Mouse (Mus musculus) forebrain, embryonic 10.5 days (tissue): ENCODE measurements around the gene Inpp5a. TPM values are rescaled to one million over a fixed set of nuclear protein-coding genes. Genes with fewer than 3 reads are reported as not detected.
A peak's percentile ranks its signal among the peaks of the same experiment; 100 is the strongest.

ENCODE experiments used
- DNase-seq: peaks from one replicate; pipeline ENCODE4 v3.0.0-alpha.2; 2017; ENCODE audit warnings: low spot score; ENCODE audit errors: extremely low spot score
- H3K27ac ChIP-seq: fragments of 300-500 bp; sonication (generic); 2 replicates; pipeline ENCODE4 v1.5.1; 2016; ENCODE audit warnings: mild to moderate bottlenecking
- H3K27me3 ChIP-seq: fragments of 300-500 bp; sonication (generic); 2 replicates; pipeline ENCODE4 v1.6.1; 2016; ENCODE audit warnings: mild to moderate bottlenecking; ENCODE audit not compliant: poor library complexity, severe bottlenecking
- H3K36me3 ChIP-seq: fragments of 300-500 bp; sonication (generic); replicated peaks from 2 replicates; pipeline ENCODE4 v1.6.1; 2016; ENCODE audit warnings: mild to moderate bottlenecking, moderate library complexity
- H3K4me1 ChIP-seq: fragments of 300-500 bp; sonication (generic); 2 replicates; pipeline ENCODE4 v1.6.1; 2016
- H3K4me3 ChIP-seq: fragments of 300-500 bp; sonication (generic); 2 replicates; pipeline ENCODE4 v1.5.1; 2016; ENCODE audit warnings: mild to moderate bottlenecking, moderate library complexity
- H3K9me3 ChIP-seq: fragments of 300-500 bp; sonication (generic); 2 replicates; pipeline ENCODE4 v1.6.1; 2016; ENCODE audit warnings: mild to moderate bottlenecking, moderate library complexity
- WGBS: fragments of 180-500 bp; shearing (Covaris S2); methylation state at CpG from one replicate; pipeline ENCODE4 v1.1.7; 2016; 5-methylcytosine and 5-hydroxymethylcytosine counted together
- polyA plus RNA-seq: library from polyadenylated mRNA; unstranded; fragments of >200 nt; fragmentation: Nextera tagmentation; extraction: Ambion mirVana; gene quantifications from 2 replicates; pipeline ENCODE4 v1.2.1, GENCODE M21; 2016

Inpp5a gene
- polyA plus RNA-seq, 1 experiment from 2014 or later: 10.5 TPM

DNA sequence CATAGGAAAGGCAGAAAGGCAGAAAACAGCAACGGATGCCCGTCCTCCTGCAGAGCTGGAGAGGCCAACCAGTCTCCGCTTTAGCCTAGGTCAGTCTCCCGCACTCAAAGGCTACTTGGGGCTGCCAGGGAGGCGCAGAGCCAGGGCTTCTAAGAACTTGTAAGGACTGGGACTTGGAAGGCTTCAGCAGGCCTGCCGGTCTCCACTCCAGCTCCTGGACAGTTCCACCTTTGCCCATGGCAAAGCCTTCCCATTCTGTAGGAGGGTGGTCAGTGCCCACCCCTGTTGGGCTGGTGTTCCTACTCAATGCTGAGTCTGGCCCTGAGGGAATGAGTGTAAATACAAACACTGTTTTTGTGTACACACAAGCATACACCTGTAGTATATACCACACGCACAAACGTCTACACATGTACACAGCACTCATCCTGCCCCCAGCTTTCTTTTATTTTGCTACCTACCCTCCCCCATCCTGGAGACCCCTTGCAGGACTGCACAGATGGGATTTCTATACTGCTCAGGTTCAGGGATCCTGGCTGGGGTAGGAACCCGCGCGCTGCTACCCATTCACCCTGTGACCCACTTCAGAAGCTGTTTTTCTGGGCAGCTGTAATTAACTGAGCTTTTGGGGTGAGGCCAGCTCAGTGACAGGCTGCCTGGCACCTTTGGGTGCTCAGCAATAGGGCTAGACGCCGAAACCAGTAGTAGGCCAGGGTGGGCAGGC lies 25.5 kb upstream of the Inpp5a start:
- no peak for DNase-seq
- H3K27me3 ChIP-seq: no peaks in the 10 kb centered on the region
- peaks cover 36% of the 10 kb centered on the region for H3K4me1 ChIP-seq
- peak overlapping the region; percentile 88 for H3K27ac ChIP-seq
- H3K36me3 ChIP-seq: no peaks in the 10 kb centered on the region
- no peaks in the 10 kb centered on the region for H3K9me3 ChIP-seq
- 46% methylated on average over 13 of the region's 13 CpGs for WGBS
- H3K4me3 ChIP-seq: peak overlapping the region; percentile 27

DNA sequence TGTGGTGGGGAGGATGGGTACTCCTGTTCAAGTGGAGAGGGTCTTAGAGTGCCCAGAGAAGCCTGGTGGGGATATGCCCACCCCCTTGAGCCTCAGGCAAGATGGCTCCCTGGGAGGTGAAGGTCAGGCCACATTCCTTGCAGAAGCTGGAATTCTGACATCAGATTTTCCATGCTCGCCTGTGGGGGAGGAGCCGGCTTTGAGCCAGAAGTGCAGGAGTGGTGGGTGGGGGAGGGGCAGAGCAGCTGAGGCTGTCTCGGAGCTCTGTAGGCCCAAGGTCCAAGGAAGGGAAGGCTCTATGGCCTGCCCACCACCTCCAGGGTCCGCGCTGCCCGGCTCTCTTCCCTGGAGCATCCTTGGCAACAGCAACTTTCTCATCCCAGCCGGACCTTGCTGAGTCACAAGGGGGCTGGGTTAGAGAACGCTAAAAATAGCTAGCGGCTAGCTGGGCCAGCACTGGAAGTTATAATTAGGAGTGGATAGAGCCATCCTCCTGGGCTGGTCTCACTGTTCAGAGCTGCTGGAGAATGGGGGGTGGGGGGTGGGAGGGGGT lies 24.8 kb upstream of the Inpp5a start:
- Histone ChIP-seq H3K36me3 (no peaks in the 10 kb centered on the region), H3K4me1 (peaks cover 42% of the 10 kb centered on the region), H3K27ac (peak overlapping the region; percentile 88), H3K27me3 (no peaks in the 10 kb centered on the region), H3K4me3 (peak overlapping the region; percentile 27), H3K9me3 (no peaks in the 10 kb centered on the region)
- DNase-seq: peak; percentile 79
- 6% methylated on average over 9 of the region's 9 CpGs for WGBS

DNA sequence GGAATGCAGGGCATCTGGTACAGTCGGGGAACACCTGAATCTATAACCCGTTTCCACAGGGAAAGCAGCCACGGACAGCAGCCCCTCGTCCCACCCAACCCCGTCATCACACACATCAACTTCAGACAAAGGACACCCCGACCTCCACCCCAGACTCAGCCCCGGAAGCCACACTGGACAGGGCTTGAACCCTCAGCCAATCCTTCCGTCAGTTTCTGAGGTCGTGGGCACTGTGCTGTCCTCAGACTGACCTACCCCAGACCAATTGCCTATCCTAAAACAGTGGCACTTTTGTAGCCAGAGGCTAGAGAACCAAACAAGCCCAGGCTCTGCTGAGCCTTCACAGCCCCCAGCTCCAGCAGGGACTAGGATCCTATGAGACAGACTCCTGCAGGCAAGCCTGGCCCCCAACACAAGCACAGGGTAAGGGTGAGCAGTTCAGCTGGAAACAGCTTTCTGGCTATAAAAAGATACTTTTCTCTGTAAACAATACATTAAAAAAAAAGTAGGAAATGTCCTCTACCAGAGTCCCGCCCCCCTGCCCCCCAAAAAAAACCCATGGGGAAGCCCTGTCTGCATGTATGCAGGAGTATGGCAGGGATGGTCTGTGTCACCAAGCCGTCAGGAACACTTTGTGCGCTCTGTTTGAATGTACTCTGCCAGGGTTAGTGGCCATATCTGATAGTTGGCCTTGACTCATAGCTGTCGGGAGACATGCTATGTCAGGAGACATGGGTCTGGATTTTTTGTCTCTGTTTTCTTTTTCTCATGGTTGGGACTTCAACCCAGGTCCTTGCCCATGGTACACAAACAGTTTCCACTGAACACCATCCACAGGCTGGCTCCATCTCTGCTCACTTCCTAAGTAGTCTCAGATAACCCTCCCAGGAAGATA lies 23.7 kb upstream of the Inpp5a start:
- no peak for DNase-seq
- Histone ChIP-seq H3K27ac (peak overlapping the region; percentile 88), H3K4me3 (no peak overlapping the region), H3K27me3 (no peaks in the 10 kb centered on the region), H3K9me3 (no peaks in the 10 kb centered on the region), H3K4me1 (peaks cover 42% of the 10 kb centered on the region), H3K36me3 (no peaks in the 10 kb centered on the region)
- 81% methylated on average over 13 of the region's 13 CpGs for WGBS

DNA sequence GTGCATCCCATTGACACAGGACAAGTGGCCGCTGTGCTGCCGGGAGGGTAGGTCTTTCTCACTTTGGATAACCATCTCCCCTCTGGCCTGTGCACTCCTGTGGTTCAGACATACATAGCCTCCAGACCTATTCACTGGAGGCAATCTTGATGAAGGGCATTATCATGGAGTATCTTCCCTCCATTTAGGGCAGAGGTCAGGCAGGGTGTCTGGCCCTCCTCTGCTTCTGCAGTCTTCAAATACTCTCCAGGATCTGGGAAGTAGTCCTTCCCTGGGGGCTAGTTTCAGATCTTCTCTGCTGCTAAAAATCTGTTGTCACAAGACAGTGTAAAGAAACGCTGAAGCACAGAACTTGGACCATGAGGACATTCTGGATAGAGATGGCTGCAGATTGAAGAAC lies 22.8 kb upstream of the Inpp5a start:
- H3K27me3 ChIP-seq: no peaks in the 10 kb centered on the region
- H3K4me3 ChIP-seq: no peak overlapping the region
- DNase-seq: no peak
- no peaks in the 10 kb centered on the region for H3K9me3 ChIP-seq
- WGBS: 84% methylated on average over 3 of the region's 3 CpGs
- H3K36me3 ChIP-seq: no peaks in the 10 kb centered on the region
- peak overlapping the region; percentile 88; the same call in 1 of the 2 replicates for H3K27ac ChIP-seq
- H3K4me1 ChIP-seq: peaks cover 42% of the 10 kb centered on the region

DNA sequence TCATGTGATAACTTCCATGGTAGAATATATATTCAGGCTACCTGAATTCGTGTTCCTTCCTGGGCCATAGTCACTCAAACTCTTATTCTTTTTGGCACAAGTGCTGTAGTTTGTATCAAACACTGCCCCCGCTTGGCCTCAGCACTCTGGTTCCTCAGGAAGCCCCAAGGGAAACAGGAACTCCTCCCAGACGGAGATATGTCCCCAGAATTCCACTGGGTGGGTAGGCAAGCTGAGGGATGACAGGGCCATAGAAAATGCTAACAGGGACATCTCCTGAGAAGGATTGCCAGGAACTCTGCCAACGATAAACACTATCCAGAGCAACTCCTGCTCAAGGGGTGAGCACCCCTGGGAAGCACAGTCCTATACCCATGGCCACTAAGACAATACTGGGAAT lies 22.4 kb upstream of the Inpp5a start:
- DNase-seq: no peak
- WGBS: 78% methylated on average over 4 of the region's 4 CpGs
- Histone ChIP-seq H3K9me3 (no peaks in the 10 kb centered on the region), H3K4me1 (peaks cover 42% of the 10 kb centered on the region), H3K27me3 (no peaks in the 10 kb centered on the region), H3K27ac (no peak overlapping the region), H3K36me3 (no peaks in the 10 kb centered on the region), H3K4me3 (no peak overlapping the region)

DNA sequence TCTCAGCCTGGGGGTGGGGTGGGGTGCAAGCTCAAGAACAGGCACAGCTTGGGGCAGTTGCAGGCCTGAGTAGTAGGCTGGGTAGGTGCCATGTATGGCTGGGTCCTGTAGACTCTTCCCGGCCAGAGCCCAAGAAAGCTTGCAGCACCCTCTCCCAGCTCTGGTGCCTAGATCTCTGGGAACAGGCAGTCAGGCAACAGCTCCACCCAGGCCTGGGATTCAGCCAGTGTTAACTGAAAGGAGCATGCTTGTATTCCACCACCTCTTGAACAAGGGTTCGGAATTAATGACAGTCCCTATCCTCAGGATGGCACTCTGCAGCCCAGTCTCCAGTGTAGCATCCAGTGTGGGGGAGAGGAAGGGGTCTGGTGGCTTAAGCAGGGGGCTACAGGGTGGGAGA lies 20.7 kb upstream of the Inpp5a start:
- 0 out of 2 replicates have a peak overlapping the region, but pooled peaks have one; percentile 64 for H3K27ac ChIP-seq
- whole genome bisulfite sequencing: 82% methylated on average over 2 of the region's 2 CpGs

DNA sequence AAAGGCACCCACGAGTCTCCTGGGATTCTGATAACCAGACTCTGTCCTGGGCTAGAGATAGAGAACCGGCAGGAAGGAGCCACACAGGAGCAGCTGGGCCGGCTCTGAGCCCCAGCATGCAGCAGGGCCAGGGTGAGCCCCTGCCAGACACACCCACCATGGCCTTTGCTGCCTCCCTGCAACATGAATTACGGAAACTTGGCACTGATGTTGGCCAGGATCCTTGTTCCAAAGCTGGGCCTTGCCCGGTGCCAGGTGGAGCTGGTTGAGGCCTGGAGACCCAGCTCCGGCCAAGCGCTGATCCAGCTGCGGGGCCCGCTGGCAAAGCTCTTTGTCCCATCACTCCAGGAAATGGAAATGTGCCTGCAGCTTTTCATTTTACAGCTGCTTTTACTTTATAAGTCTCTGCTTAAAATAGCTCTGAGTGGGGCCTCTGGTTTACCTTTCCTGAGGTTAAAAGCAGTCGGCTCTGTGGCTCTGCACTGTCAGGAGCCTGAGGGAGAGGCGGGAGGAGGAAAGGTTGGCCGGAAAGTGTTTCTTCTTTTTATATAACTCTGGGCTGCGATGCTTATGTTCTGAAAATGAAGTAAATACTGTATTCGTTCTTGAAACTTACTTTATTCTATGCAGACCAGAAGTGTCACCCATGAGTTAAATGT lies 20.1 kb upstream of the Inpp5a start:
- 77% methylated on average over 14 of the region's 14 CpGs for WGBS
- DNase-seq: no peak
- H3K27ac ChIP-seq: peak overlapping the region; percentile 64
- H3K36me3 ChIP-seq: no peaks in the 10 kb centered on the region
- no peaks in the 10 kb centered on the region for H3K27me3 ChIP-seq
- H3K9me3 ChIP-seq: no peaks in the 10 kb centered on the region
- peaks cover 25% of the 10 kb centered on the region for H3K4me1 ChIP-seq
- no peak overlapping the region for H3K4me3 ChIP-seq

More for the DNA sequence above, 20.7 kb upstream of the Inpp5a start:
- H3K36me3 ChIP-seq: no peaks in the 10 kb centered on the region
- H3K9me3 ChIP-seq: no peaks in the 10 kb centered on the region
- H3K4me1 ChIP-seq: peaks cover 32% of the 10 kb centered on the region
- no peaks in the 10 kb centered on the region for H3K27me3 ChIP-seq
- H3K4me3 ChIP-seq: no peak overlapping the region
- DNase-seq: no peak

DNA sequence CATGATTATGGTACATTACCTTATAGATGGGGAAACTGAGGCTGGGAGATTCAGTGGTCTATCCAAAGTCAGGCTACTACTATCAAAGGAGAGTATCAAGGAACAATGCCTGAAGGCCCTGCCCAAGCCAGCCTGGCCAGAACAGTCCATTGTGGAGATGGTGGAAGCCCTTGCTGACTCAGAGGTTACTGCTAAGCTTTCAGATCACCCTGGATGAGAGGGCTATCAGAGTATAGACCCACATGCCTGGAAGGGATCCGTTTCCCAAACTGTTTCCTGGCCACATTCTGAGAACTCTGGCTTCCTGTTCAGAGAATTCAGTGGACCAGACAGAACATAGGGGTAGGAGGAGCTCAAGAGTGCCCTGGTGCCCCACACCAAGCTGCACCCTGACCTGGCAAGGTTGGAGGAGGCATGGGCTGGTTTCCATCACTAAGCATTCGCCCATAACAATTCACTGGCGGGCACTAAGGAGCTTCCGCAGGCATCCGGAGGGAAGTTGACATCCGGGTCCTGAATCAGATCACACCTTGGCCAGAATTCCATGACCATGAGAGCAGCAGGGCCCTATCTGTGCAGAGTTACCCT lies 19.3 kb upstream of the Inpp5a start:
- Histone ChIP-seq H3K4me3 (no peak overlapping the region), H3K4me1 (peaks cover 18% of the 10 kb centered on the region), H3K27me3 (no peaks in the 10 kb centered on the region), H3K9me3 (no peaks in the 10 kb centered on the region), H3K27ac (no peak overlapping the region), H3K36me3 (no peaks in the 10 kb centered on the region)
- no peak for DNase-seq
- WGBS: 89% methylated on average over 6 of the region's 6 CpGs

DNA sequence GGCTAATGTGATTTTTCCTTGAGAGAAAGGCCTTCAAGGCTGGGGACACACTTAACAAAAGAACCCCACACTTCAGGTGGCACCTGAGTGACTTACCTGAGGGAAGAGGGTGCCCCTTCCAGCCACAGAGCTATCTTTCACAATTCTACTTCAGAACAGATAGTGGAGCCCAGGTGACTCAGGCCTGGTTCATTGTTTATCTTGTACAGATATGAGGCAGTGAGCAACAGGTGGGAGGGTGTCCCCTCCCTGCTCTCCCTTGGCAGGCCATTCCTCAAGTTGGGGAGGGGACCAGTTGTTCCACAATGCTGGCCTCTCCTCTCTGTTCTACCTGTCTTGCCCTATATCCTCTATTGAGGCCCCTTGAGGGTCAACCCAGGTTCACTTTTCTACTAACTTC lies 17.5 kb upstream of the Inpp5a start:
- no peak for DNase-seq
- Histone ChIP-seq H3K27ac (no peak overlapping the region), H3K27me3 (no peaks in the 10 kb centered on the region), H3K36me3 (no peaks in the 10 kb centered on the region), H3K4me3 (no peak overlapping the region), H3K9me3 (no peaks in the 10 kb centered on the region), H3K4me1 (peaks cover 9% of the 10 kb centered on the region)

DNA sequence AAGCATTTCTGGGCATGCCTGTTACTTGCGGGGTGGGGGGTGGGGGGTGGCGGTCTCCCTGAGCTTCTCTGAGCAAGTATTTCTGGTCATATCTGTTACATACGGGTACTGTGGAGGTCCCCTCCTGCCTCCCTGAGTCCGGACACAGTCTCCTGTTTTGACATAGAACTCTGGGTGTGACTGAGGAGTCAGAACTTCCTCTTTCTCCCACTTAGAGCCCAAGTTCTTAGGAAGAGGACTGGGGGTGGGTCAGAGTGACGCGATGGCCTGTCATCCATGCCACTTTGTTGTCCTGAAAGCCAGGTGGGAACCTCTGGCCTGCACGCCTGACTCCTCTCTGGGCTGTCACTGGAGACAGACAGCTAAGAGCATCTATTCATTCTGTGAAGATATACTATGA lies 11.5 kb upstream of the Inpp5a start:
- DNase-seq: no peak
- no peaks in the 10 kb centered on the region for H3K27me3 ChIP-seq
- H3K9me3 ChIP-seq: no peaks in the 10 kb centered on the region
- H3K4me3 ChIP-seq: no peak overlapping the region
- 86% methylated on average over 7 of the region's 7 CpGs for WGBS
- H3K4me1 ChIP-seq: no peaks in the 10 kb centered on the region
- no peak overlapping the region for H3K27ac ChIP-seq
- H3K36me3 ChIP-seq: no peaks in the 10 kb centered on the region

DNA sequence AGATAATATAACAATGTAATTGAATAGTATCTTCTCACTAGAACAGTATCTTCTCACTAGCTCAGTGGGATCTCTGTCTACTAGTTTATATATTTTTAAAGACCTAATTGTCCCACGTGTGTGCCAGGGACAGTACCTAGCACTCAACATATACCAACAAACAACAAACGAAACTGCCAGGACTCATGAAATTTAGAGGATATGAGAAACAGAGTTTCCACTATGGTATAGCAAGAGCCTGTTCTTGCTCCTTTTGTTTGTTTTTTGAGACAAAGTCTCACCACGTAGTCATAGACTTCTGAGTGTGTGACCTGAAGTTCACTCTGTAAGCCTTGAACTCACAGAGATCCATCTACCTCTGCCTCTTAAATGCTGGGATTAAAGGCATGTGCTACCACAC lies 10.6 kb upstream of the Inpp5a start:
- 92% methylated on average over 3 of the region's 3 CpGs for WGBS
- no peaks in the 10 kb centered on the region for H3K27me3 ChIP-seq
- H3K36me3 ChIP-seq: no peaks in the 10 kb centered on the region
- H3K4me1 ChIP-seq: no peaks in the 10 kb centered on the region
- no peak overlapping the region for H3K4me3 ChIP-seq
- no peak overlapping the region for H3K27ac ChIP-seq
- H3K9me3 ChIP-seq: no peaks in the 10 kb centered on the region
- DNase-seq: no peak

DNA sequence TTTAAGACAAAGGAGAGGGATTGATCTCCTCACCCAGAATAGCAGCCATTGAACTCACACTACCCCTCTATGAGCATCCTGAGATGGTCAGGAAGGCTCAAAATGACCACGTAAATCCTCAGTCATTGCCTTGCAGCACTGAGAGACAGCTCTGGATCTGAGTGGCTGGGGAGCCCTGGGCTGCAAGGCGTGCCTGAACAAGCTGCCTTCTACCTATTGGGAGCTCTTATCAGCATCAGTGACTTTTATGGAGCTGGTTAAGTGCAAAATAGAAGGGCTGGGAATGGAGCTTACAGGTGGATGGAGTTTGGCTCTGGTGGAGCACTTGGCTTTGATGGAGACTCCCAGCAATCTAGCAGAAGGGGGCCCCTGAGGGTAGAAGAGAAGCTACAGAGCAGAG lies 9.2 kb upstream of the Inpp5a start:
- Histone ChIP-seq H3K9me3 (no peaks in the 10 kb centered on the region), H3K4me1 (no peaks in the 10 kb centered on the region), H3K36me3 (no peaks in the 10 kb centered on the region), H3K4me3 (no peak overlapping the region), H3K27me3 (no peaks in the 10 kb centered on the region), H3K27ac (no peak overlapping the region)
- no peak for DNase-seq
- WGBS: 67% methylated on average over 2 of the region's 2 CpGs
